Mouse (Mus musculus): Measurements from ENCODE around the gene Btbd35f20.
"Not testable (repeated sequence)": the region's sequence is repeated elsewhere in the genome, so short reads cannot be mapped to it uniquely, and the experiment has no call there.

Gene Btbd35f20

GRCm38 (mm10) chrX:4291145-4291544 is at the start of gene Btbd35f20:
Btbd35f20 (minus strand) TSS chrX:4291245.
- not testable (repeated sequence) for DNase-seq
